Mouse (Mus musculus) lung, embryonic 14.5 days (tissue): ENCODE results near the gene Lrrc66. TPM values are rescaled to one million over a fixed set of nuclear protein-coding genes. Genes with fewer than 3 reads are reported as not detected.

Source experiments
- ATAC-seq: fragments of 200-750 bp; cut with Nextera tagmentation; 2 replicates; pipeline ENCODE4 v1.8.0; 2017; ENCODE audit warnings: mild to moderate bottlenecking, moderate TSS enrichment, moderate library complexity; ENCODE audit not compliant: insufficient read depth
- DNase-seq: peaks from one replicate; pipeline ENCODE4 v3.0.0-alpha.2; 2015
- H3K27ac ChIP-seq: fragments of 300-500 bp; sonication (generic); 2 replicates; pipeline ENCODE4 v1.5.1; 2014; ENCODE audit warnings: low read depth, mild to moderate bottlenecking, moderate library complexity
- H3K27me3 ChIP-seq: fragments of 300-500 bp; sonication (generic); 2 replicates; pipeline ENCODE4 v1.6.1; 2014; ENCODE audit warnings: low read length, control low read depth; ENCODE audit not compliant: insufficient read depth
- H3K36me3 ChIP-seq: fragments of 300-500 bp; sonication (generic); 2 replicates; pipeline ENCODE4 v1.6.1; 2014; ENCODE audit warnings: control low read depth; ENCODE audit not compliant: insufficient read depth
- H3K4me1 ChIP-seq: fragments of 300-500 bp; sonication (generic); 2 replicates; pipeline ENCODE4 v1.6.1; 2014; ENCODE audit warnings: antibody characterized with exemption, control low read depth; ENCODE audit not compliant: insufficient read depth
- H3K4me2 ChIP-seq: fragments of 300-500 bp; sonication (generic); 2 replicates; pipeline ENCODE4 v1.6.1; 2014; ENCODE audit warnings: mild to moderate bottlenecking
- H3K4me3 ChIP-seq: fragments of 300-500 bp; sonication (generic); 2 replicates; pipeline ENCODE4 v1.5.1; 2014; ENCODE audit warnings: low read depth, low read length
- H3K9ac ChIP-seq: fragments of 300-500 bp; sonication (generic); 2 replicates; pipeline ENCODE4 v1.6.1; 2014
- H3K9me3 ChIP-seq: fragments of 300-500 bp; sonication (generic); 2 replicates; pipeline ENCODE4 v1.6.1; 2016; ENCODE audit warnings: low read depth, low read length, control low read depth
- CTCF ChIP-seq: IDR thresholded peaks from 2 replicates; pipeline ENCODE4 v1.5.1; 2016; ENCODE audit warnings: antibody characterized with exemption, low read depth
- WGBS: fragments of 180-500 bp; shearing (Covaris S2); extraction: QIAGEN DNeasy Blood & Tissue Kit; methylation state at CpG from one replicate; pipeline ENCODE4 v1.1.7; 2014; 5-methylcytosine and 5-hydroxymethylcytosine counted together
- polyA plus RNA-seq: library from polyadenylated mRNA; unstranded; fragments of >200 nt; fragmentation: Nextera tagmentation; extraction: Ambion mirVana; gene quantifications from 2 replicates; pipeline ENCODE4 v1.2.1, GENCODE M21; 2014

Gene Lrrc66
- polyA plus RNA-seq, 1 experiment from 2014 or later, result not detected

DNA sequence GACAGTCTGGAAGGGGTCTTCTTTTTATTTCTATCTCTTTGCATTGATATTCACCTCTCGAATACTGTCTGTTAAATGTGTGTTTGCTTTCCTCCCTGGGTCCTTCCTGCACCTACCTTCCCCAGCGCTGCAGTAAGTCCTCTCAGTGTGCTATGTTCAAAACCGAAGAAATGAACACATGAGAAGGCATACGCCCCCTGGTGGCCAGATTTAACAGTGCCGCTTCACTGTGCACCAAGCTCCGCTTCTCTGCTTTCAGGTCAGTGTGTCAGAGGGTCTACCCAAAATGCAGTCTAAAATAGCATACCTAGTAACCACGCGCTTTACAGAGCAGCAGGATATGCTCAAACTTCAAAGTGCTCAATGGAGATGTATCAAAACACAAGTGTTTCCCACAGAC, 815 bp upstream of the Lrrc66 start:
- Histone ChIP-seq H3K4me1 (no peaks in the 10 kb centered on the region), H3K9ac (no peak overlapping the region), H3K27me3 (no peaks in the 10 kb centered on the region), H3K4me2 (no peak overlapping the region), H3K36me3 (peaks cover 24% of the 10 kb centered on the region; the same call in 1 of the 2 replicates), H3K27ac (no peak overlapping the region), H3K4me3 (no peak overlapping the region), H3K9me3 (no peaks in the 10 kb centered on the region; the same call in 1 of the 2 replicates)
- TF ChIP-seq CTCF, result peak; percentile 85
- 58% methylated on average over 8 of the region's 8 CpGs for WGBS
- DNase-seq (peak; percentile 86), ATAC-seq (no peak)

DNA sequence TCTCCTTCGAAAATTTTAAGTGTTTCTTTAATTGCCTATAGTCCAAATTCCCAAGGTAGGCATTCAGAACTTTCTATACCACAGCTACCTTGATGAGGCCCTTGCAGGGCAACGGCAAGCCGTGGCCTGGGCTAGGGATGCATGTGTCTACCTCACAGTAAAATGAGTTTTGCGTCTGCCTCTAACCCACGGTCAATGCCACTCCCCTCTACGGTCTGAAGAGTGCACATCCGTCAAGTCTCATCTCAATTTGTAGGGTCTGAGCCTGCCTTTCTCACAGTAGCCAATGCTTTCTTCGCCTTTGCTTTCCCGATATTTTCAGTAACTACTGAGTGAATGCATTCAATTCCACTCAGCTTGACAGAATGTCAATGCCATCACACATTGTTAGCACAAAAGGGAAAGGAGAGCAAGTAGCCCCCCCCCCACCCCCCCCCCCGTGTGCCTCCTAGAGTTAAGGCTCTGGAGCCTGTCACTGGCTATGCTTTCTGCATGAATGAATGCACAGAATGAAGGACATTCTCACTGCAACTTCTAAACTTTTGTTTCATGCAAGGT, 1.2 kb downstream of the Lrrc66 start:
- no peak overlapping the region for H3K9ac ChIP-seq
- ATAC-seq, result no peak

DNA sequence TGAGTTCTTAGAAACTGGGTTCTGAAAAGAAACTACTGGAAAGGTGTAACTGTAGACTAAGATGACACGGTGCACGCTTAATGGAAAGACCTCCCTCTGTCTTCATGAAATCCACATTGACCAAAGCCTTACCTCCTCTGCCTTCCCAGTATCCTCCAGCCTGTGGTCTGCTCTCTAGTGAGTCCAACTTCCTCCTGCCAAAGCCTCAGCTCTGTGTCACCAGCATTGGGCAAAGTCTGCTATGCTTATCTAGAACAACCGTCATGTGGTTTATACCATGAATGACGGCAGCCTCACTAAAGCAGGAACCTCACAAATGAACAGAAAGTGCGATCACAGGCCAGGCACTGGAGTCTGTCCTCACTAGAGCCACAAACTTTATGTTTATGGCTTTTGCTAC, 2.2 kb downstream of the Lrrc66 start:
- Histone ChIP-seq H3K36me3 (peaks cover 11% of the 10 kb centered on the region; the same call in 1 of the 2 replicates), H3K27ac (no peak overlapping the region), H3K4me1 (no peaks in the 10 kb centered on the region), H3K9me3 (no peaks in the 10 kb centered on the region; the same call in 1 of the 2 replicates), H3K27me3 (no peaks in the 10 kb centered on the region), H3K4me2 (no peak overlapping the region), H3K4me3 (no peak overlapping the region), H3K9ac (no peak overlapping the region)
- no peak for TF ChIP-seq CTCF
- 64% methylated on average over 5 of the region's 5 CpGs for WGBS
- no peak for ATAC-seq
- DNase-seq, result no peak

More for the DNA sequence above, 1.2 kb downstream of the Lrrc66 start:
- DNase-seq, result no peak
- H3K4me1 ChIP-seq, result no peaks in the 10 kb centered on the region
- no peak overlapping the region for H3K4me3 ChIP-seq
- H3K36me3 ChIP-seq, result peaks cover 17% of the 10 kb centered on the region; the same call in 1 of the 2 replicates
- no peaks in the 10 kb centered on the region for H3K27me3 ChIP-seq
- no peak overlapping the region for H3K27ac ChIP-seq
- no peak overlapping the region for H3K4me2 ChIP-seq
- WGBS, result 76% methylated on average over 10 of the region's 10 CpGs
- H3K9me3 ChIP-seq, result no peaks in the 10 kb centered on the region; the same call in 1 of the 2 replicates
- no peak for TF ChIP-seq CTCF

GRCm38 (mm10) chr5:73627991-73628390, 4.3 kb downstream of the Lrrc66 start:
- WGBS, result 78% methylated on average over 15 of the region's 15 CpGs
- H3K27ac ChIP-seq, result no peak overlapping the region
- H3K4me2 ChIP-seq, result no peak overlapping the region
- DNase-seq (no peak), ATAC-seq (no peak)
- TF ChIP-seq CTCF, result no peak
- no peaks in the 10 kb centered on the region for H3K27me3 ChIP-seq
- no peak overlapping the region for H3K4me3 ChIP-seq
- H3K36me3 ChIP-seq, result no peaks in the 10 kb centered on the region
- H3K4me1 ChIP-seq, result no peaks in the 10 kb centered on the region
- no peaks in the 10 kb centered on the region for H3K9me3 ChIP-seq
- H3K9ac ChIP-seq, result no peak overlapping the region

DNA sequence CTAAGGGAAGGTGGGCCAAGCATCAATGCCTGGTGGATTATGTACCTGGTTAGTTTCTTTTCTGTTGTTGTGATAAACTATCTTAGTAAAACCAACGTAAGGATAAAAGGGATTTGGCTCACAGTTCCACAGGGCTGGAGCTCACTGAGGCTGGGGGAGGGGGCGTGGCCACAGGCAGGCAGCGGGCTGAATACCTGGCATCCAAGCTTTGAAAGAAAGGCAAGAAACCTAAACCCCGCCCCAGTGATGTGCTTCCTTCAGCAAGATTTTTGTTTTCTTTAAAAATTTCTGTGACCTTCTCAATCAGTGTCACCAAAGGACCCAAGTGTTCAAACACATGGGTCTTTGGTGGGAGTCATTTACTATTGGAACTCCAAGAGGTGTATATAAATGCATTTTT, 4.8 kb downstream of the Lrrc66 start:
- H3K27me3 ChIP-seq, result no peaks in the 10 kb centered on the region
- H3K27ac ChIP-seq, result no peak overlapping the region
- H3K36me3 ChIP-seq, result no peaks in the 10 kb centered on the region
- H3K9ac ChIP-seq, result no peak overlapping the region
- no peaks in the 10 kb centered on the region for H3K9me3 ChIP-seq
- ATAC-seq (no peak), DNase-seq (no peak)
- H3K4me2 ChIP-seq, result no peak overlapping the region
- no peaks in the 10 kb centered on the region for H3K4me1 ChIP-seq
- 54% methylated on average over 4 of the region's 4 CpGs for WGBS
- no peak overlapping the region for H3K4me3 ChIP-seq
- no peak for TF ChIP-seq CTCF

GRCm38 (mm10) chr5:73626842-73627241, 5.5 kb downstream of the Lrrc66 start:
- no peak for TF ChIP-seq CTCF
- Histone ChIP-seq H3K27ac (no peak overlapping the region), H3K9ac (no peak overlapping the region), H3K4me1 (no peaks in the 10 kb centered on the region), H3K4me3 (no peak overlapping the region), H3K4me2 (no peak overlapping the region), H3K9me3 (no peaks in the 10 kb centered on the region), H3K36me3 (no peaks in the 10 kb centered on the region), H3K27me3 (no peaks in the 10 kb centered on the region)
- no peak for DNase-seq
- no peak for ATAC-seq
- WGBS, result 85% methylated on average over 7 of the region's 7 CpGs

- DNase-seq (no peak), ATAC-seq (no peak)
- Histone ChIP-seq H3K27me3 (no peaks in the 10 kb centered on the region), H3K4me2 (no peak overlapping the region), H3K9me3 (no peaks in the 10 kb centered on the region), H3K27ac (no peak overlapping the region), H3K4me3 (no peak overlapping the region), H3K4me1 (no peaks in the 10 kb centered on the region), H3K9ac (no peak overlapping the region), H3K36me3 (no peaks in the 10 kb centered on the region)
- 66% methylated on average over 1 of the region's 1 CpGs for WGBS
- no peak for TF ChIP-seq CTCF
Measured at GRCm38 (mm10) chr5:73625505-73625904, 6.8 kb downstream of the Lrrc66 start.

GRCm38 (mm10) chr5:73618969-73619368, 13.4 kb downstream of the Lrrc66 start:
- 86% methylated on average over 1 of the region's 1 CpGs for WGBS
- Histone ChIP-seq H3K27ac (no peak overlapping the region), H3K9me3 (no peaks in the 10 kb centered on the region), H3K4me2 (no peak overlapping the region), H3K9ac (no peak overlapping the region), H3K27me3 (no peaks in the 10 kb centered on the region), H3K36me3 (no peaks in the 10 kb centered on the region), H3K4me1 (no peaks in the 10 kb centered on the region), H3K4me3 (no peak overlapping the region)
- ATAC-seq (no peak), DNase-seq (no peak)
- TF ChIP-seq CTCF, result no peak
